Mouse (Mus musculus) liver, embryonic 14.5 days (tissue): ENCODE measurements around the gene Ciao2a.

Experiments used
- CTCF ChIP-seq: IDR thresholded peaks from 2 replicates; pipeline ENCODE4 v1.5.1; 2016; ENCODE audit warnings: antibody characterized with exemption, low read depth, control low read depth
- EP300 ChIP-seq: IDR thresholded peaks from 2 replicates; pipeline ENCODE4 v1.6.1; 2016; ENCODE audit warnings: antibody characterized with exemption, low read depth

- TF ChIP-seq CTCF (no peak), EP300 (no peak)
Observed at GRCm38 (mm10) chr9:66184572-66184971, 58.2 kb downstream of the Ciao2a start.
